Mouse (Mus musculus): Measurements from ENCODE around the gene Ldb1.

GRCm38 (mm10) chr19:46028747-46029320 is 16.2 kb downstream of the Ldb1 start:
- TF ChIP-seq CTCF (IDR thresholded peaks at IDR 0.05; ENCODE audit: low read depth, low read length) (no peak), GATA2 (IDR thresholded peaks at IDR 0.05; ENCODE audit: borderline replicate concordance, low read depth, low read length) (no peak), TAL1 (conservative IDR thresholded peaks at IDR 0.05; ENCODE audit: low read depth, low read length) (no peak), GATA1 (IDR thresholded peaks at IDR 0.05; ENCODE audit: borderline replicate concordance, low read length) (no peak), POLR2AphosphoS5 (IDR thresholded peaks at IDR 0.05; ENCODE audit: insufficient replicate concordance, low read depth, low read length) (no peak)
